24 mouse cellular contexts compared by ENCODE assay signal in genomic region chr4:119948406-119948805, GRCm38 (mm10).
DNase-seq lines count a peak whose midpoint lies in the region; ATAC-seq and TF ChIP-seq lines count a peak whose summit lies in the region.
"Had no signal": no experiment of that assay in that cellular context is flagged by ENCODE, and none has a peak within 500 bp of the region (broad histone marks: within the 10 kb centered on the region; RNA-seq: fewer than 3 reads in every experiment).

No protein-coding gene starts in this region.

- TF ChIP-seq CTCF in layer of hippocampus, adult 2 months (conservative IDR thresholded peaks at IDR 0.05): no peak
- TF ChIP-seq CTCF in cortical plate, adult 2 months (IDR thresholded peaks at IDR 0.05; ENCODE audit: extremely low read depth, insufficient read depth, low read length): no peak

- H3K27me3 ChIP-seq in heart, embryonic 13.5 days (replicated peaks): no peaks in the 10 kb centered on the region; the same call in 1 of the 2 replicates
- no peaks in the 10 kb centered on the region for H3K27me3 ChIP-seq in intestine, embryonic 16.5 days (replicated peaks; ENCODE audit: control insufficient read depth, insufficient read depth, low read length)
- H3K27me3 ChIP-seq in hindbrain, embryonic 10.5 days (ENCODE audit: insufficient read depth, poor library complexity, severe bottlenecking): no peaks in the 10 kb centered on the region
- H3K27me3 ChIP-seq: embryonic facial prominence, embryonic 15.5 days; forebrain, embryonic 13.5 days; hindbrain, embryonic 15.5 days; limb, embryonic 13.5 days; lung, embryonic 15.5 days; stomach, embryonic 15.5 days had no signal

- H3K27ac ChIP-seq in heart, embryonic 13.5 days (replicated peaks): peak overlapping the region; percentile 46; the same call in 1 of the 2 replicates
- peak overlapping the region; percentile 61 for H3K27ac ChIP-seq in layer of hippocampus, adult 2 months
- peak overlapping the region; percentile 5 for H3K27ac ChIP-seq in cortical plate, adult 2 months (ENCODE audit: insufficient read depth, low read length)
- 0 out of 2 replicates have a peak overlapping the region, but pooled peaks have one; percentile 10 for H3K27ac ChIP-seq in intestine, embryonic 16.5 days (ENCODE audit: low read length)
- H3K27ac ChIP-seq in hindbrain, embryonic 10.5 days: no peak overlapping the region
- H3K27ac ChIP-seq: embryonic facial prominence, embryonic 10.5 days; embryonic facial prominence, embryonic 15.5 days; forebrain, embryonic 13.5 days; gastrocnemius, adult 2 months; hindbrain, embryonic 15.5 days; limb, embryonic 13.5 days; lung, embryonic 15.5 days; stomach, embryonic 15.5 days had no signal

- H3K9me3 ChIP-seq in heart, embryonic 13.5 days: peaks cover 8% of the 10 kb centered on the region
- H3K9me3 ChIP-seq in intestine, embryonic 16.5 days (ENCODE audit: control insufficient read depth, low read length): no peaks in the 10 kb centered on the region
- 0 out of 2 replicates have a peak, but pooled peaks cover 6% of the 10 kb centered on the region for H3K9me3 ChIP-seq in hindbrain, embryonic 10.5 days
- H3K9me3 ChIP-seq: embryonic facial prominence, embryonic 15.5 days; lung, embryonic 15.5 days; stomach, embryonic 15.5 days had no signal

- no peaks in the 10 kb centered on the region for H3K36me3 ChIP-seq in heart, embryonic 13.5 days
- no peaks in the 10 kb centered on the region for H3K36me3 ChIP-seq in intestine, embryonic 16.5 days (ENCODE audit: control insufficient read depth, insufficient read depth, low read length)
- H3K36me3 ChIP-seq in hindbrain, embryonic 10.5 days: no peaks in the 10 kb centered on the region
- H3K36me3 ChIP-seq: embryonic facial prominence, embryonic 10.5 days; embryonic facial prominence, embryonic 15.5 days; hindbrain, embryonic 15.5 days; limb, embryonic 13.5 days; lung, embryonic 15.5 days; stomach, embryonic 15.5 days had no signal

- TF ChIP-seq POLR2A in cortical plate, adult 2 months (IDR thresholded peaks at IDR 0.05; ENCODE audit: extremely low read depth, insufficient read depth, low read length): no peak

- WGBS in heart, embryonic 13.5 days: 71% methylated on average over 6 of the region's 6 CpGs
- WGBS in intestine, embryonic 16.5 days: 77% methylated on average over 6 of the region's 6 CpGs
- 85% methylated on average over 6 of the region's 6 CpGs for WGBS in hindbrain, embryonic 10.5 days

- H3K4me1 ChIP-seq in heart, embryonic 13.5 days: peaks cover 25% of the 10 kb centered on the region
- peaks cover 33% of the 10 kb centered on the region for H3K4me1 ChIP-seq in cortical plate, adult 2 months (ENCODE audit: control insufficient read depth, insufficient read depth, low read length)
- no peaks in the 10 kb centered on the region for H3K4me1 ChIP-seq in intestine, embryonic 16.5 days (ENCODE audit: control insufficient read depth, insufficient read depth, low read length)
- H3K4me1 ChIP-seq in hindbrain, embryonic 10.5 days (replicated peaks): peaks cover 19% of the 10 kb centered on the region

- intact Hi-C loops in heart, postnatal 10 days (cut with DNase I): no loop called here

- no peak overlapping the region for H3K4me3 ChIP-seq in heart, embryonic 13.5 days
- H3K4me3 ChIP-seq in layer of hippocampus, adult 2 months: no peak overlapping the region
- H3K4me3 ChIP-seq in cortical plate, adult 2 months (ENCODE audit: insufficient read depth, low read length): no peak overlapping the region
- H3K4me3 ChIP-seq in intestine, embryonic 16.5 days (ENCODE audit: low read length): no peak overlapping the region
- no peak overlapping the region for H3K4me3 ChIP-seq in hindbrain, embryonic 10.5 days
- H3K4me3 ChIP-seq: embryonic facial prominence, embryonic 10.5 days; embryonic facial prominence, embryonic 15.5 days; forebrain, embryonic 13.5 days; gastrocnemius, adult 2 months; hindbrain, embryonic 15.5 days; limb, embryonic 13.5 days; lung, embryonic 15.5 days; stomach, embryonic 15.5 days had no signal

- 0 out of 2 replicates have a peak overlapping the region, but pooled peaks have one; percentile 7 for H3K9ac ChIP-seq in heart, embryonic 13.5 days
- H3K9ac ChIP-seq in intestine, embryonic 16.5 days (ENCODE audit: low read depth, low read length): no peak overlapping the region
- H3K9ac ChIP-seq: embryonic facial prominence, embryonic 15.5 days; forebrain, embryonic 13.5 days; hindbrain, embryonic 15.5 days; limb, embryonic 13.5 days; lung, embryonic 15.5 days; stomach, embryonic 15.5 days had no signal

- no peak for ATAC-seq in heart, embryonic 13.5 days (ENCODE audit: extremely low read depth, insufficient number of reproducible peaks, low FRiP score, low TSS enrichment)
- ATAC-seq in intestine, embryonic 16.5 days: no peak

- no peak for DNase-seq in heart, postnatal 10 days
- no peak for DNase-seq in layer of hippocampus, adult 2 months (ENCODE audit: low spot score in 2 of 2)
- no peak for DNase-seq in layer of hippocampus, adult 9-11 months
- no peak for DNase-seq in hindbrain, embryonic 10.5 days (ENCODE audit: low spot score)
- DNase-seq: adrenal gland, postnatal 36 days; B cell, adult 2 months; gastrocnemius, adult 2 months; gastrocnemius, postnatal 36 days; heart, postnatal 36 days; kidney, adult 9 months; kidney, postnatal 10 days; midbrain, embryonic 14.5 days; retina, postnatal 1 day had no signal

- H3K4me2 ChIP-seq in heart, embryonic 13.5 days: peak overlapping the region; percentile 13; the same call in 1 of the 2 replicates
- no peak overlapping the region for H3K4me2 ChIP-seq in intestine, embryonic 16.5 days (ENCODE audit: low read depth, low read length)
- H3K4me2 ChIP-seq: embryonic facial prominence, embryonic 15.5 days; forebrain, embryonic 13.5 days; hindbrain, embryonic 15.5 days; limb, embryonic 13.5 days; liver, embryonic 11.5 days; lung, embryonic 15.5 days; stomach, embryonic 15.5 days had no signal
